Mouse (Mus musculus) brain, embryonic 14.5 days (tissue): ENCODE measurements at regions not wholly inside any gene's neighbourhood (a gene's known extent, or its start where the extent isn't known, plus 50 kb on each side); places are given as distances from the start of the nearest gene placed in this dataset.

Experiments used
- CTCF ChIP-seq: fragments of 200-500 bp; IDR thresholded peaks from 2 replicates; pipeline ENCODE4 v1.5.1; 2012; ENCODE audit warnings: inconsistent platforms, mild to moderate bottlenecking, moderate library complexity, borderline replicate concordance; ENCODE audit not compliant: insufficient read depth, insufficient read length; ENCODE audit errors: extremely low read depth
- POLR2A ChIP-seq: fragments of 200-500 bp; IDR thresholded peaks from 2 replicates; pipeline ENCODE4 v1.6.1; 2012; ENCODE audit warnings: mild to moderate bottlenecking, inconsistent platforms, borderline replicate concordance; ENCODE audit not compliant: poor library complexity, insufficient read depth, insufficient read length, severe bottlenecking; ENCODE audit errors: extremely low read depth

- no peak for TF ChIP-seq CTCF
- no peak for TF ChIP-seq POLR2A
Measured at GRCm38 (mm10) chr12:35395211-35395610, 139.6 kb downstream of the Ahr start.
